Mouse (Mus musculus) embryonic fibroblast, embryonic 13.5 days (primary cell): ENCODE data around the gene 4930539E08Rik. TPM values are rescaled to one million over a fixed set of nuclear protein-coding genes. Genes with fewer than 3 reads are reported as not detected.

Experiments used
- H3K27ac ChIP-seq: 2 replicates; pipeline ENCODE4 v1.5.1; 2012; ENCODE audit warnings: low read length, control low read depth, inconsistent platforms; ENCODE audit not compliant: insufficient read depth
- H3K4me1 ChIP-seq: 2 replicates; pipeline ENCODE4 v1.6.1; 2011; ENCODE audit warnings: low read length; ENCODE audit not compliant: control insufficient read depth, insufficient read depth
- H3K4me3 ChIP-seq: 2 replicates; pipeline ENCODE4 v1.5.1; 2011; ENCODE audit warnings: mild to moderate bottlenecking, control low read depth, low read length; ENCODE audit not compliant: insufficient read depth
- CTCF ChIP-seq: IDR thresholded peaks from 2 replicates; pipeline ENCODE4 v1.5.1; 2011; ENCODE audit warnings: mild to moderate bottlenecking, control low read depth, low read length, moderate library complexity, borderline replicate concordance; ENCODE audit not compliant: insufficient read depth
- POLR2A ChIP-seq: IDR thresholded peaks from 2 replicates; pipeline ENCODE4 v1.6.1; 2011; ENCODE audit warnings: low read depth, mild to moderate bottlenecking, control low read depth, low read length, moderate library complexity
- polyA plus RNA-seq: library from polyadenylated mRNA; stranded (reverse); fragments of >200 nt; gene quantifications from 2 replicates; pipeline ENCODE4 v1.2.4, GENCODE M21; 2011; ENCODE audit warnings: low read depth; ENCODE audit not compliant: missing spikeins, insufficient read length

The 4930539E08Rik gene
- polyA plus RNA-seq: not detected in 2 replicates

GRCm38 (mm10) chr17:28915060-28915628 is at the start of gene 4930539E08Rik:
4930539E08Rik (minus strand) TSS chr17:28915324.
- no peak within 1 kb of the TSS for H3K4me3 ChIP-seq
- no peak within 1 kb of the TSS for H3K27ac ChIP-seq
- TF ChIP-seq CTCF (no peak), POLR2A (no peak)
- H3K4me1 ChIP-seq: no peaks in the 10 kb centered on the region; the same call in 1 of the 2 replicates

GRCm38 (mm10) chr17:28961596-28961995 is 46.5 kb upstream of the 4930539E08Rik start:
- Histone ChIP-seq H3K4me1 (no peaks in the 10 kb centered on the region), H3K27ac (no peak overlapping the region), H3K4me3 (no peak overlapping the region)
- TF ChIP-seq POLR2A: no peak
- TF ChIP-seq CTCF: no peak

- TF ChIP-seq POLR2A (no peak), CTCF (no peak)
- Histone ChIP-seq H3K4me3 (no peak overlapping the region), H3K27ac (no peak overlapping the region), H3K4me1 (no peaks in the 10 kb centered on the region)
Measured at GRCm38 (mm10) chr17:28960597-28960996, 45.5 kb upstream of the 4930539E08Rik start.

GRCm38 (mm10) chr17:28954416-28954815 is 39.3 kb upstream of the 4930539E08Rik start:
- Histone ChIP-seq H3K4me1 (peaks cover 9% of the 10 kb centered on the region; the same call in 1 of the 2 replicates), H3K27ac (no peak overlapping the region), H3K4me3 (no peak overlapping the region)
- TF ChIP-seq CTCF (no peak), POLR2A (no peak)

- TF ChIP-seq CTCF: no peak
- no peak for TF ChIP-seq POLR2A
- H3K4me1 ChIP-seq: peaks cover 11% of the 10 kb centered on the region
- peak overlapping the region; percentile 92; the same call in 1 of the 2 replicates for H3K27ac ChIP-seq
Measured at GRCm38 (mm10) chr17:28953251-28953650, 38.1 kb upstream of the 4930539E08Rik start.

GRCm38 (mm10) chr17:28951831-28952799 is 37.0 kb upstream of the 4930539E08Rik start, which contains the start of gene Kctd20:
Kctd20 (plus strand) TSS chr17:28951950.
- TF ChIP-seq POLR2A: peak; percentile 91
- TF ChIP-seq CTCF: no peak
- H3K4me3 ChIP-seq: peak within 1 kb of the TSS; percentile 96
- H3K4me1 ChIP-seq: peaks cover 12% of the 10 kb centered on the region
- peak within 1 kb of the TSS; percentile 92 for H3K27ac ChIP-seq

More at GRCm38 (mm10) chr17:28953251-28953650, 38.1 kb upstream of the 4930539E08Rik start:
- H3K4me3 ChIP-seq: peak overlapping the region; percentile 96

- Histone ChIP-seq H3K27ac (no peak overlapping the region), H3K4me1 (peaks cover 12% of the 10 kb centered on the region), H3K4me3 (no peak overlapping the region)
- TF ChIP-seq CTCF (no peak), POLR2A (no peak)
Measured at GRCm38 (mm10) chr17:28950751-28951150, 35.6 kb upstream of the 4930539E08Rik start.

GRCm38 (mm10) chr17:28948661-28949060 is 33.5 kb upstream of the 4930539E08Rik start:
- TF ChIP-seq CTCF (no peak), POLR2A (no peak)
- Histone ChIP-seq H3K4me1 (peaks cover 4% of the 10 kb centered on the region), H3K4me3 (no peak overlapping the region), H3K27ac (no peak overlapping the region)

- Histone ChIP-seq H3K27ac (no peak overlapping the region), H3K4me1 (peaks cover 3% of the 10 kb centered on the region), H3K4me3 (no peak overlapping the region)
- TF ChIP-seq CTCF (no peak), POLR2A (no peak)
Measured at GRCm38 (mm10) chr17:28947011-28947939, 32.2 kb upstream of the 4930539E08Rik start.
